Mouse (Mus musculus) bone marrow, adult 2 months (tissue): ENCODE measurements around the gene Ptges. TPM values are rescaled to one million over a fixed set of nuclear protein-coding genes. Genes with fewer than 3 reads are reported as not detected.

Experiments used
- H3K27ac ChIP-seq: fragments of 200-500 bp; 2 replicates; pipeline ENCODE4 v1.5.1; 2012; ENCODE audit warnings: low read depth, mild to moderate bottlenecking, control low read depth, inconsistent platforms, low read length; ENCODE audit not compliant: control insufficient read depth, poor library complexity, insufficient read depth
- H3K4me1 ChIP-seq: fragments of 200-500 bp; 2 replicates; pipeline ENCODE4 v1.6.1; 2011; ENCODE audit warnings: low read length; ENCODE audit not compliant: control insufficient read depth, insufficient read depth
- H3K4me3 ChIP-seq: fragments of 200-500 bp; replicated peaks from 2 replicates; pipeline ENCODE3; 2011; ENCODE audit warnings: mild to moderate bottlenecking, low read depth, low read length, control low read depth; ENCODE audit not compliant: control insufficient read depth
- CTCF ChIP-seq: fragments of 200-500 bp; IDR thresholded peaks from 2 replicates; pipeline ENCODE4 v1.5.1; 2011; ENCODE audit warnings: low read length, control low read depth; ENCODE audit not compliant: control insufficient read depth, insufficient read depth
- POLR2A ChIP-seq: fragments of 200-500 bp; IDR thresholded peaks from 2 replicates; pipeline ENCODE4 v1.6.1; 2011; ENCODE audit warnings: low read depth, mild to moderate bottlenecking, control low read depth, low read length, borderline replicate concordance; ENCODE audit not compliant: control insufficient read depth
- WGBS: fragments of 180-500 bp; shearing (Covaris S2); methylation state at CpG from one replicate; pipeline ENCODE4 v1.1.7; 2018; 5-methylcytosine and 5-hydroxymethylcytosine counted together
- polyA plus RNA-seq: library from polyadenylated mRNA; stranded (reverse); fragments of >200 nt; gene quantifications from 2 replicates; pipeline ENCODE4 v1.2.4, GENCODE M21; 2011; ENCODE audit warnings: low replicate concordance; ENCODE audit not compliant: missing spikeins, insufficient read depth, insufficient read length

Gene Ptges
- polyA plus RNA-seq, 1 experiment = 8.0 TPM

DNA sequence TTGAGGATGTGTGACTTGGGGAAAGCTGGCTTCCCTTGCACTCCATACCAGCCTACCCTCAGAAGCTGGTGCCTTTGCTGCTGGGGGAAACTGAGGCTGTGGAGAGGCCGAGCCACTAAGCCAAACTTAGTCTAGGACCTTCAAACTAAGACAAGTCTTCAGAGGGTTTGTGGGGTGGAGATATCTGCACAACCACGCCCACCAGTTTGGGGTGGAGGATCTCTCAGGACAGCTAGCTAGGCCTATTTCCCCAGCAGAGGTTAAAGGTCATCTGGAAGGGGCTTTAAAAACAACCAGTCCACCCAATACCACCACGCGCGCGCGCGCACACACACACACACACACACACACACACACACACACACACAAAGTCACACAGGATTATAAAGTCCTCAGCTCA is 83.4 kb downstream of the Ptges start:
- Histone ChIP-seq H3K27ac (no peak overlapping the region), H3K4me1 (no peaks in the 10 kb centered on the region), H3K4me3 (no peak overlapping the region)
- WGBS = 85% methylated on average over 8 of the region's 8 CpGs
- TF ChIP-seq POLR2A = no peak
- TF ChIP-seq CTCF = no peak

DNA sequence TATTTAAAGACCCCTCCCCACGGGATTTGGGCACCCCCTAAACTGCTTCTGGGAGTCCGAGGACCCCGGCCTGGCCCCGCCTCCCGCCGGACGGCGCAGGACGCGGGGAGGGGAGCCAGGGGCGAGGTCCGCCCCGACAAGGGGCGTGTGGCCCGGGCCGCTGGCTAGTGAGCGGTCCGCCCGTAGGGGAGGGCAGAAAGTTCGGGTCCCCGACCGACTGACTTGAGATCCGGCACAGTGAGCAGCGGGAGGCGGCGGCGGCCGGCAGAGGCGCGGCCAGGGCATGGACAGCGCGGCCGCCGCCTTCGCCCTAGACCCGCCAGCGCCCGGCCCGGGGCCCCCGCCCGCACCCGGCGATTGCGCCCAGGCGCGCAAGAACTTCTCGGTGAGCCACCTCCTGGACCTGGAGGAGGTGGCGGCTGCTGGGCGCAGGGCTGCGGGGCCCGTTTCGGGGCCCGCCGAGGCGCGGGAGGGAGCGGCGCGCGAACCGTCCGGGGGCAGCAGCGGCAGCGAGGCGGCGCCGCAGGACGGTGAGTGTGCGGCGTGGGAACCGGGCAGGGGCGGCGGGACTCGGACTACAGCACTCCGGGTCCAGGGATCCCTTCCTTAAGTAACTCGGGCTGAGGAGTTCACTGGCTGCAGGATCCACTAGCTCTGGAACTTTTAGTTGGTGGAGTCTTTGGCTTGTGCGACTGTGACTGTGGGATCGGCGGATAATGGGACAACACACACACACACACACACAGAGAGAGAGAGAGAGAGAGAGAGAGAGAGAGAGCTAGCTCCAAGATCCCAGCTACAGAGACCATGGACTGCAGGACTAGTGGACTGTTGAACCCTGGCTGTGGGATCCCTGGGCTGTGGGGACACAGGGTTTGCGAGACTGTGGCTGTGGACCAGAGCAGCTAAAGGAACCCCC is 84.3 kb downstream of the Ptges start:
- no peak overlapping the region for H3K27ac ChIP-seq
- no peak for TF ChIP-seq POLR2A
- no peak for TF ChIP-seq CTCF
- WGBS = 4% methylated on average over 80 of the region's 80 CpGs
- H3K4me3 ChIP-seq = no peak overlapping the region
- no peaks in the 10 kb centered on the region for H3K4me1 ChIP-seq

DNA sequence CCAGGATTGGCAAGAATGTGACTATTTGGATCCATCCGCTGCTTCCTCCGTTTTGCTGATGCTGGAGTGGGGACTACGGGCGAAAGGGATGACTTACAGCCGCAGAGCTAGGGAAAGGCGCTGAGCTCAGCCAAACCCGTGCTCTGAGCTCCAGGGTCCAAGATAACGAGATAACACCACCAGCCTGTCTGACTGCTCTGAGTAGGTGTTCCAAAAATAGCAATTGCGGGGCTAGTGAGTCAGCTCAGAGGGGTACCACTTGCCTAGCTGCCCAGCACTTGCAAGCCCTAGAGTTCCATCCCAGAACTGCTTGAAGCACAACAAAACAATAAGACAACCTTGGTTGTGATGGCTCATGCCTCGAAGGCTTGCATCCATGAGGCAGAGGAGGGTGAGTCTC is 87.0 kb downstream of the Ptges start:
- WGBS = 48% methylated on average over 10 of the region's 10 CpGs
- Histone ChIP-seq H3K4me3 (no peak overlapping the region), H3K4me1 (no peaks in the 10 kb centered on the region), H3K27ac (no peak overlapping the region)
- TF ChIP-seq POLR2A (no peak), CTCF (no peak)

Other genes with a start within 250 kb of the Ptges start
- not detected in 2 replicates for gene 1700001O22Rik, start 126.2 kb downstream of the Ptges start, polyA plus RNA-seq
- gene Ntmt1, start 122.0 kb downstream of the Ptges start, polyA plus RNA-seq = 10.2 and 11.0 TPM in 2 replicates
- gene Asb6, start 99.5 kb downstream of the Ptges start, polyA plus RNA-seq = 30.0 and 32.4 TPM in 2 replicates
- gene Prrx2, start 94.9 kb downstream of the Ptges start, polyA plus RNA-seq = 4.1 TPM in 1 of 2 replicates, not detected in the other
- gene Tor1b, start 23.1 kb upstream of the Ptges start, polyA plus RNA-seq = 19.3 and 34.2 TPM in 2 replicates
- gene Tor1a, start 38.1 kb upstream of the Ptges start, polyA plus RNA-seq = 14.7 and 35.0 TPM in 2 replicates
- gene BC005624, start 52.3 kb upstream of the Ptges start, polyA plus RNA-seq = 26.0 and 35.8 TPM in 2 replicates
- 8.6 and 11.7 TPM in 2 replicates for gene Usp20, start 52.4 kb upstream of the Ptges start, polyA plus RNA-seq
- gene Fnbp1, start 212.1 kb upstream of the Ptges start, polyA plus RNA-seq = 25.6 and 67.8 TPM in 2 replicates
- gene Gpr107, start 222.5 kb upstream of the Ptges start, polyA plus RNA-seq = 21.0 and 27.9 TPM in 2 replicates